Mouse (Mus musculus): ENCODE data around the gene Cfap61. TPM values are rescaled to one million over a fixed set of nuclear protein-coding genes. Genes with fewer than 3 reads are reported as not detected.
A peak's percentile ranks its signal among the peaks of the same experiment; 100 is the strongest.

The Cfap61 gene
- polyA plus RNA-seq, 2 experiments: not detected

- TF ChIP-seq EP300 (IDR thresholded peaks at IDR 0.05; ENCODE audit: low read depth) (no peak), CTCF (IDR thresholded peaks at IDR 0.05; ENCODE audit: low read depth) (no peak; the same call in 1 of the 2 replicates)
- ATAC-seq (ENCODE audit: insufficient read depth): no peak
- Histone ChIP-seq H3K27ac (no peak overlapping the region; the same call in 1 of the 2 replicates), H3K36me3 (replicated peaks; ENCODE audit: control insufficient read depth, insufficient read depth, low read depth) (peaks cover 4% of the 10 kb centered on the region; the same call in 1 of the 2 replicates), H3K9ac (replicated peaks) (no peak overlapping the region), H3K4me3 (ENCODE audit: insufficient read depth in 1 of 2, low read depth in 2 of 2, low read length in 2 of 2) (no peak overlapping the region; a peak in 1 of 4 replicates), H3K9me3 (ENCODE audit: control insufficient read depth, low read length) (no peaks in the 10 kb centered on the region), H3K4me2 (ENCODE audit: low read depth) (peak overlapping the region; percentile 67), H3K4me1 (replicated peaks; ENCODE audit: control insufficient read depth in 2 of 2, insufficient read depth in 2 of 2, low read length in 1 of 2) (peaks cover 10 to 26% of the 10 kb centered on the region in 2 experiments), H3K27me3 (ENCODE audit: control insufficient read depth, insufficient read depth, low read length) (no peaks in the 10 kb centered on the region)
- no peak for DNase-seq (ENCODE audit: low read depth in 3 of 3, low spot score in 3 of 3)
- 69% methylated on average over 3 of the region's 3 CpGs for WGBS (ENCODE audit: insufficient replicate concordance)
These were observed 165.3 kb downstream of the Cfap61 start for GRCm38 (mm10) chr2:146099838-146100237.

DNA sequence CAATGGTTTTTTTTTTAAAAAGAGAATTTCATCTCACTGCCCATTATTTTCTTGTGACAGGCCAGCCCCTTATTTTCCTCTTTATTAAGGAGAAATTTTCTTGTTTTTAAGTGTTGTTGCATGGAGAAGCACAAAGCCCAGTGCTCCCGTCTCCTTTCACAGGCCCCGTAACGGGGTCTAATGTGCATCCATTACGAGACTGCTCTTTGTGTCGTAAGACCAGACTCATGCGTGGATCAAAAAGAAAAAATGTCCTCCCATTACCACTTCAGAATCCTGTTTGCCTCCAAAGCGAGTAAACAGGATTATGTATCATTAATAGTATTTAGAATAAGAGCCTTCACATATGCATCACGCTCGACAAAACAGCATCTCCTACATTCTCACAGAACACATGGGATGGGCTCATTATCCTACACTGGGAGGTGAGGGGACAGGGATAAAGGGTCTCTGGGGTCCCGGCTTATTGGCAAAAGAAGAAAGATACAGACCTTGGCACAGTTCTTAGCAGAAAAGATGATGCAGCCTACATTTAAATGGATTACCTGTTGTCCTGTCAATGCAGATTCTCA, 166.0 kb downstream of the Cfap61 start:
- H3K9me3 ChIP-seq (ENCODE audit: control insufficient read depth, low read length): no peaks in the 10 kb centered on the region
- 82% methylated on average over 10 of the region's 10 CpGs for WGBS (ENCODE audit: insufficient replicate concordance)
- DNase-seq (ENCODE audit: low read depth in 3 of 3, low spot score in 3 of 3): no peak
- no peak overlapping the region for H3K4me3 ChIP-seq (ENCODE audit: insufficient read depth in 1 of 2, low read depth in 2 of 2, low read length in 2 of 2)
- no peak overlapping the region for H3K27ac ChIP-seq
- no peak overlapping the region for H3K4me2 ChIP-seq (ENCODE audit: low read depth)
- no peak for TF ChIP-seq EP300 (IDR thresholded peaks at IDR 0.05; ENCODE audit: low read depth)
- no peak for TF ChIP-seq CTCF (IDR thresholded peaks at IDR 0.05; ENCODE audit: low read depth)
- no peaks in the 10 kb centered on the region for H3K27me3 ChIP-seq (ENCODE audit: control insufficient read depth, insufficient read depth, low read length)
- peaks cover 10 to 26% of the 10 kb centered on the region in 2 experiments for H3K4me1 ChIP-seq (replicated peaks; ENCODE audit: control insufficient read depth in 2 of 2, insufficient read depth in 2 of 2, low read length in 1 of 2)
- no peak overlapping the region for H3K9ac ChIP-seq (replicated peaks)
- ATAC-seq (ENCODE audit: insufficient read depth): no peak
- no peaks in the 10 kb centered on the region; the same call in 1 of the 2 replicates for H3K36me3 ChIP-seq (replicated peaks; ENCODE audit: control insufficient read depth, insufficient read depth, low read depth)

DNA sequence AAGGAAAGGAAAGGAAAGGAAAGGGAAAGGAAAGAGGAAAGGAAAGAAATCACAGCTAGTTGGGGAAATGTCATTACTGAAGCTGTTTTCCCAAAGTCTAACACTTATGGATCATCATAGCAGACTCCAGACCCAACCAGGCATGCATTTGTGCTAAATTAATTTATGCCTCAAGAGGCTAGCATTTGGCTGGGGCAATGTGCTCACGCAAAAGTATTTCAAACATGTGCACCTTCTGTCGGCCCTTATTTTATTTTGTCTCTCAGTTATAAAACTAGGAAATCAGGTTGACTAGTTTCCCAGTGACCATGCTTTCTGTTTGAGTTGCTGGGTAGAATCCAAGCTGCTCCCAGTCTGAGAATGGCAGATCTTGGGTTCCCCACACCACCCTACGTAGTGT, 168.0 kb downstream of the Cfap61 start:
- TF ChIP-seq EP300 (IDR thresholded peaks at IDR 0.05; ENCODE audit: low read depth) (no peak), CTCF (IDR thresholded peaks at IDR 0.05; ENCODE audit: low read depth) (no peak)
- no peaks in the 10 kb centered on the region for H3K9me3 ChIP-seq (ENCODE audit: control insufficient read depth, low read length)
- DNase-seq (ENCODE audit: low read depth in 3 of 3, low spot score in 3 of 3) (no peak), ATAC-seq (ENCODE audit: insufficient read depth) (no peak)
- no peaks in the 10 kb centered on the region for H3K36me3 ChIP-seq (replicated peaks; ENCODE audit: control insufficient read depth, insufficient read depth, low read depth)
- no peak overlapping the region for H3K4me3 ChIP-seq (ENCODE audit: insufficient read depth in 1 of 2, low read depth in 2 of 2, low read length in 2 of 2)
- H3K27ac ChIP-seq: no peak overlapping the region
- WGBS (ENCODE audit: insufficient replicate concordance): 78% methylated on average over 3 of the region's 3 CpGs
- H3K9ac ChIP-seq (replicated peaks): no peak overlapping the region
- H3K27me3 ChIP-seq (ENCODE audit: control insufficient read depth, insufficient read depth, low read length): no peaks in the 10 kb centered on the region
- H3K4me2 ChIP-seq (ENCODE audit: low read depth): no peak overlapping the region
- peaks cover 7 to 25% of the 10 kb centered on the region in 2 experiments for H3K4me1 ChIP-seq (replicated peaks; ENCODE audit: control insufficient read depth in 2 of 2, insufficient read depth in 2 of 2, low read length in 1 of 2)

DNA sequence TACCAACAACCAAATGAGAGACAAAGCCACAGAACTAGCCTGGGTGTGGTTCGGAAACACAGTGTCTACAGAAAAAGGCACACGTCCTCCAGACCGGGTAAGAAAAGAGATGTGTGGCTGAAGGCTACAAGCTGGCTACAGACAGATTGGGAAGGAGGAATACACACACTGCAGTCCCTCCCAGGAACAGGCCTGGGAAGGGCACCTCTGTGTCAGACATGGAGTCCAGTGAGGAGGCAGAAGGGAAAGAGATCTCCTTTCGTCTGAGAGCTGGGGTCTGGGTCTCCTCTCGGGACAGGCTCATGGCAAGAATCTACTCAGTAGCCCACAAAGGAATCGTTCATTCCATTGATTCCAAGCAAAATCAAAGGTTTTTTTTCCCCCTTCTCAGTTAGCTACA, 170.8 kb downstream of the Cfap61 start:
- Histone ChIP-seq H3K9ac (replicated peaks) (no peak overlapping the region), H3K9me3 (ENCODE audit: control insufficient read depth, low read length) (no peaks in the 10 kb centered on the region), H3K4me2 (ENCODE audit: low read depth) (no peak overlapping the region), H3K36me3 (replicated peaks; ENCODE audit: control insufficient read depth, insufficient read depth, low read depth) (no peaks in the 10 kb centered on the region), H3K4me1 (replicated peaks; ENCODE audit: control insufficient read depth in 2 of 2, insufficient read depth in 2 of 2, low read length in 1 of 2) (peaks cover 0 to 10% of the 10 kb centered on the region in 2 experiments; a peak in 2 of 4 replicates), H3K4me3 (ENCODE audit: insufficient read depth in 1 of 2, low read depth in 2 of 2, low read length in 2 of 2) (no peak overlapping the region), H3K27ac (no peak overlapping the region), H3K27me3 (ENCODE audit: control insufficient read depth, insufficient read depth, low read length) (no peaks in the 10 kb centered on the region)
- TF ChIP-seq EP300 (IDR thresholded peaks at IDR 0.05; ENCODE audit: low read depth) (no peak), CTCF (IDR thresholded peaks at IDR 0.05; ENCODE audit: low read depth) (no peak)
- no peak for ATAC-seq (ENCODE audit: insufficient read depth)
- no peak for DNase-seq (ENCODE audit: low read depth in 3 of 3, low spot score in 3 of 3)
- 50% methylated on average over 6 of the region's 6 CpGs for WGBS (ENCODE audit: insufficient replicate concordance)

- Histone ChIP-seq H3K4me3 (ENCODE audit: insufficient read depth in 1 of 2, low read depth in 2 of 2, low read length in 2 of 2) (no peak overlapping the region), H3K9ac (replicated peaks) (no peak overlapping the region), H3K4me1 (replicated peaks; ENCODE audit: control insufficient read depth in 2 of 2, insufficient read depth in 2 of 2, low read length in 1 of 2) (peaks cover 0 to 6% of the 10 kb centered on the region in 2 experiments; a peak in 1 of 4 replicates), H3K27ac (no peak overlapping the region), H3K9me3 (ENCODE audit: control insufficient read depth, low read length) (no peaks in the 10 kb centered on the region), H3K36me3 (replicated peaks; ENCODE audit: control insufficient read depth, insufficient read depth, low read depth) (no peaks in the 10 kb centered on the region), H3K27me3 (ENCODE audit: control insufficient read depth, insufficient read depth, low read length) (no peaks in the 10 kb centered on the region), H3K4me2 (ENCODE audit: low read depth) (no peak overlapping the region)
- peak; percentile 41; the same call in 1 of the 2 replicates for ATAC-seq (ENCODE audit: insufficient read depth)
- no peak for DNase-seq (ENCODE audit: low read depth in 3 of 3, low spot score in 3 of 3)
- WGBS (ENCODE audit: insufficient replicate concordance): 34% methylated on average over 4 of the region's 4 CpGs
- TF ChIP-seq EP300 (IDR thresholded peaks at IDR 0.05; ENCODE audit: low read depth): no peak
- TF ChIP-seq CTCF (IDR thresholded peaks at IDR 0.05; ENCODE audit: low read depth): no peak
These were observed 173.4 kb downstream of the Cfap61 start for GRCm38 (mm10) chr2:146107980-146108379.
